Mouse (Mus musculus) layer of hippocampus, postnatal 36 days (tissue): Measurements from ENCODE around the gene Map2k1. TPM values are rescaled to one million over a fixed set of nuclear protein-coding genes. Genes with fewer than 3 reads are reported as not detected.
"Not testable (repeated sequence)": the region's sequence is repeated elsewhere in the genome, so short reads cannot be mapped to it uniquely, and the experiment has no call there.

Experiments
- DNase-seq, 2 experiments: peaks; one replicate each; pipeline ENCODE4 v3.0.0; 2022
- total RNA-seq, 2 experiments: library from RNA; stranded (reverse); gene quantifications; 2 replicates each; pipeline ENCODE4 v1.2.3; 2021

Gene Map2k1
- total RNA-seq, 2 experiments from 2014 or later = 315 to 336 TPM

DNA sequence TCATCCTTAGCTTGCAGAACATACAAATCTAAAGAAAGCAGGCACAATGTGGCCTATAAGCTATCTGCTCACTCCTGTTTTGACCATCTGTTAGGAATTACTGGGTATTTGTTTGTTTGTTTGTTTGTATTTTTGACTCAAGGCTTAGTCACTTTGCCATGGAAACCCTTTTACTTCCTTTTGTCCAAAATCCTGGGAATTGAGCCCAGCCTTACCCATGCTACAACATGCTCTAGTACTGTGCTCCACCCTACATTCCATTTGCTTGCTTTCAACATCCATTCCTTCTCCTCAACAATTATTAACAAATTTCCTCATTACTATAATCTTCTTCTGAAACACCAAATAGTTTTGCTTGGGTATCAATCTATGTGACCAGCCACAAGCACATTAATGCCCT is 50.6 kb downstream of the Map2k1 start:
- DNase-seq = no peak

DNA sequence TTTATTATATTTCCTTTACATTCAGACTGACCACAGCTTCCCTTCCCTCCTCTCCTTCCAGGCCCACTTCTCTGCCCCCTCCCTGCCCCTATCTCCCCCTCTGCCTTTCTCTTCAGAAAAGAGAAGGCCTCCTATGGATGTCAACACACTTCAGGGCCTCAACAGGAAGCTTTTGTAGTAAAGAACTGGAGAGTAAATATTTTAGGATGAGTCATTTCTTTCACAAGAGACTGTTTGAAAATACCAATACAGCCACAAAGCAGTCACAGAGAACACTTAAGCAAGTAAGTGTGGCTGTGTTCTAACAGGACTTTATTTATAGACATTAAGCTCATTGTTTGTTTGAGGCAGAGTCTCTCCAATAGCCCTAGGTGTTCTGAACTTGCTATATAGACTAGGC is 51.1 kb downstream of the Map2k1 start:
- no peak for DNase-seq

DNA sequence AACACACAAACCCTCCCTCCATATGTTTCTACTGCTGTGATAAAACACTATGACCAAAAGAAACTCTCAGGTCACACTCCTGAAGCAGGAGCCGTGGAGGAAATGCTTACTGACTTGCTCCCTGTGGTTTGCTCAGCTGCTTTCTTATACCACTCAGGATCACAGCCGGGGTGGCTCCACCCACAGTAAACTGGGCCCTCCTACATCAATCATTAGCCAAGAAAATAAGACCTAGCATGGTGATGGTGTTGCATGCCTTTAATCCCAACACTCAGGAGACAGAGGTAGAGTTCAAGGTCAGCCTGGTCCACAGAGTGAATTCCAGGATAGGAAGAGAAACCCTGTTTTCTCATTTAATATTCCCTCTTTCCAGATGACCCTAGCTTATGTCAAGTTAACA is 53.5 kb downstream of the Map2k1 start:
- DNase-seq = no peak

DNA sequence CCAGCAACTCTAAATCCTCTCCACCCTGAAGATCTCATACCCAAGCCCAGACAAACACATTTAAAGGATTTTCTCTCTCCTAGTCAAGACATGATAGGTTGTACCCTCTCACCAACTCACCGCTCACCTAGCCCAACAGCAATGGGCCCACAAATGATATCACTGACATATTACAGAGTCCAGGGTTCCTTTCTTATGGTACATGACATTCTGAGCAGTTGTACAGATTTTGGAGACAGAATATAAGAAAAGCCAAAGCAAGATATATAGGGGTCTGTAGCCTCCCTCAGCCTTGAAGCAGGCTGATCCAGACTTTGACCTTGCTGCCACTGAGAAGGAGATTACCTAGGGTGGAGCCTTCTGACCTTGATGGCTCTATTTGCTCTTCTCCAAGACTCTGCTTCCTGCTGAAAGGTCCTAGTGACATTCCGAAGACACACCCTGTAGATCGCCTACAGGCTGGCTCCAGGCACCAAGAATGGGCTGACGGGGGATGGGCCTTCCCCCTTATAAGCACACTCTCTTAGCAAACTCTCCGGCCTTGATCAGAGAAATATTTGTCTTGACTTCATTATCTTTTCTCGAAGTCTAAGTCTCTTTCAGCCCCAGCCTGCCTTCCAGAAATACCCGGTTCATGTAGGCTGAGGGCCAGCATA is 54.5 kb downstream of the Map2k1 start:
- DNase-seq = not testable (repeated sequence)

DNA sequence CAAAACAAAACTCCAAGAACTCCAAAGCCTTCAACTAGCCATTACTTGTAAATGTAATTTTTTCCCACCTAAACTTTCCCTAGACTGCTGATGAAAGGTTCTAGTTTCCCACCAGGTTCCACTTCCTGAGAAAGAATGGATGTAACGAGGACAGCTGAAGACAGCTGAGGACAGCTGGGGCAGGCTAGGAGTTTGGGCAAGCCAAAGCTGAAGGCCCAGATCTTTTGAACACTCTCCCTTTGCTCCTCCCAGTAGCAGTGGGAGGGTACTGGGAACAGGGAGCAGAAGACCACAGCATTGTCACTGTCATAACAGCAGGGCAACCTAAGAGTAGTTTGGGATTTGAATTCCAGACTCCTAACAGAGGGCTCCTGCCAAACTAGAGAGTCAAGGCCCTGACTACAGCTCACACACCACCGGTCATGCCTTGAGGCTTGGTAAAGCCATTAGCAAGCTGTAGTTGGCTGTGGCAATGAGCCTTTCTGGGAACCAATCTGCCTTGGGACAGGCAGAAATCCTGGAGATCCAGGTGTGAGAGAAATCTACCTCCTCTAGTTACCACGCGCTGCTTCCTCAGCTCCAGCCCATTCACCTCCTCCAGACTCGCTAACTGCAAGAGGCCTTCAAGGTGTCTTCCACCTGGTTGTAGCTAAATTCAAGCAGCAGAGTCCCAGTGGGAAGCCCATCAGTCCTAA is 55.2 kb downstream of the Map2k1 start:
- no peak for DNase-seq

DNA sequence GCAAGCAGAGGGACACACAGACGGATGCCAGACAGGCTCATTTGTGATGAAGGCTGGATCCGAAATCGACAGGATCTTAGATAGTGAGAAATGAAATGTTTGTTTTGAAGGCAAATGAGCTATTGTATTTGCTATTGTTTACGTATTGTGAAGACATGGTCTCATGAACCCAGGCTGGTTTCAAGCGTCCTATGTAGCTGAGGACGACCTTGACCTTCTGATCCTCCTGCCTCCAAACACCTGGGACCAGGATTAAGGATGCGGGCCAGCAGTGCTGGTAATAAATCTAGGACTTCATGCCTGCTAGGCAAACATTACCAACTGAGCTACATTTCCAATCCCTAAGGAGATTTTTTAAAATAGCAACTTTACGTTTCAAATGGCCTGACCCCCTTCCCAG is 55.9 kb downstream of the Map2k1 start:
- DNase-seq = no peak

DNA sequence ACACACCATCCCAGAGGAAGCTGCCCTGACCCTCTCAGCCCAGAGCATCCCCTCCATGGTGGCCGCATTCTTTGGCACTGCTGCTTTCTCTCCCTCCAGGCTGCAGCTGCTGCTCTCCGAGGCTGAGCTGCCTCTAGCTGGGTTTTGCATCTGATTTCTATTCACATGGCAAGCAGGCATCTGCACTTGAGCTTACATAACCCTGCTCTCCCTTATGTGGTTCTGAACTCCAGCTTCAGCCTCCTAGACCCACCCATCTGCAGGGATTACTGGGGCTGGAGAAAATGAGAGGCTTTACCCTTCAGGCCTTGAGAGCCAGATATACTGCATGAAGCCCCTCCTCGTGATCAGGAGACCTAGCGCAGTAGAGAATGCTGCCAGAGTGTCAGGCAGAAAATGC is 57.9 kb downstream of the Map2k1 start:
- peak; percentile 59 to 69 for DNase-seq

DNA sequence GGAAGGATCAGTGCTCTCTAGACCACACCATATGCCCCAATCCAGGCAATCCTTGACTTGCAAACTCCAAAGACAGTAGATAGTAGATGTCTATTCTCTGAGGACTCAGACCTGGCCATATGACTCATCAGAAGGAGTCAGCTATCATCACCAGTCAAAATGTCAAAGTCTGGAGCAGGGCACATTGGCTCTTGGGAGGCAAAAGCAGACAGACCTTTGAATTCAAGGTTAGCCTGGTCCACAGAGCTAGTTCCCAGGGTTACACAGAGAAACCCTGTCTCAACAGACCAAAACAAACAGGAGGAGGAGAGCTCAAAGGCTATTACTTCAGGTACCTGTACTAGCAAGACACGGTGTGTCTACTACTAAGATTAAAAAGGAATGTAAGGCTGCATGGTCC is 59.6 kb downstream of the Map2k1 start:
- no peak for DNase-seq

DNA sequence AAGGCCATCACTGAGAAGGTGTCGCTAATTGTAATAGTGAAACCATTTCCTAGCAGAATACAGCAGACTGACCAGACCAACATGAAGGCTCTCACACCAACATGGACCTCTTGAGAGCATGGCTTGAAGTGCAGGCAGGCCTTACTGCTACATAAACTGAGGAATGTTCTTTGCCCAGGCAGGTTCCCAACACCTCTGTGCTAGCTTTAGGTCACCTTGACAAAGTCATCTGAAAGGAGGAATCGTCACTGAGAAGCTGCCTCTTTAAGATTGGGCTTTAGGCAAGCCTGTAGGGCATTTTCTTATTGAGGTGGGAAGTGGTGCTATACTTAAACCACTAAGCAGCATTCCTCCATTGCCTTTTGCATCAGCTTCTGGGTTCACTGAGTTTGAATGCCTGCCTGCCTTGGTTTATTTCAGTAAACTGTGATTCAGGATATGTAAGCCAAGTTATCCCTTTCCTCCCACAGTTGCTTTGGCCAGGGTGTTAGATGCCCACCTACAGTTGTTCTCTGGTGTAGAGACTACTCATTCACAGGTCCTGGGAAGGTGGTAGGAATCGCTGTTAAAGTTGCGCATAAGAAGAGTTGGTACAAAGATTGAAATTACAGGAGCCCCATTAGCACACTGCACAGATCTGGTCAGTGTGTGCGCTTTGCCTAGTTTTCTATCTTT is 69.1 kb downstream of the Map2k1 start:
- DNase-seq = no peak

DNA sequence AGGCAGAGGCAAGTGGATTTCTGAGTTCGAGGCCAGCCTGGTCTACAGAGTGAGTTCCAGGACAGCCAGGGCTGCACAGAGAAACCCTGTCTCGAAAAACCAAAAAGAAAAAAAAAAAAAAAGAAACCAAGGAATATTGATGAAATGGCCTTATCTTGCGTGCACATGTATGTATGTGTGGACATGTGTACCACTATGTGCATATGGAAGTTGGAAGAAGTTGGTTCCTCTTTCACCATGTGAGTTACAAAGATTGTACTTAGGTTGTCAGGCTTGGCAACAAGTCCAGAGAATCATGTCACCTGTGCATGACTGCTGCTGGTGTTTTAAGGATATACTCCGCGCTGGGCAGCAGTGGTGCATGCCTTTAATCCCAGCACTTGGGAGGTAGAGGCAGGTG is 70.1 kb downstream of the Map2k1 start:
- DNase-seq = not testable (repeated sequence)

DNA sequence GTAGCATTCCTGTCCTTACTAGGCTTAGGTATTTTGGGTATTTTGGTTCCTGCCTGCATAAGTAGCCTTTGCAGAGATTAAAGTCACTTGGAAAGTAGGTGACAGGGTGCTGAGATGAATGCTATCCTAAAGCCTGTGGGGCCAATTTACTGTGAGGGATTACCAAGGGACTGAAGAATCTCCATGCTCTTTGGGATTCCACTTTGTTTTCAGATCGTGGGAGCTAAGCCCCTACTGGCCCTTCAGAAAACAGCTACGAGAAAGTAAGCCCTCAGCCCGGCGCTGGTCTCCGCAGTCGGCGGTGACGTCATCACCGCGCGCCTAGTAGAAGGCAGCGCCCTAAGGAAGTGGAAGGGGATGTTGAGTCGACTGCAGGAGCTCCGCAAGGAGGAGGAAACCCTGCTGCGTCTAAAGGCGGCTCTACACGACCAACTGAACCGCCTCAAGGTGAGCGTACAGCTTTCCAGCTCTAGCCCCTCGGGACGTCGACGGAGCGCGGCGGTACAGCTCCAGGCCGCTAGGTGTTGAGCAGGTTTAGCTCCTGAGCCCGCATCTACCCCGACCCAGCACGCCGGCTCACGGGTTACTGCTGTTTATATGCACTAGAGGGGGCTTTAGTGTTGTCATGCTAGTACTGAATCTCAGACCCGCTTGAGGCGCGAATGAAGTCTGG is 74.3 kb downstream of the Map2k1 start, which contains the start of gene Snapc5:
Gene Snapc5 (plus strand): TSS at position 301 of the 673 bp plus-strand sequence.
- DNase-seq = peak; percentile 88 to 89

DNA sequence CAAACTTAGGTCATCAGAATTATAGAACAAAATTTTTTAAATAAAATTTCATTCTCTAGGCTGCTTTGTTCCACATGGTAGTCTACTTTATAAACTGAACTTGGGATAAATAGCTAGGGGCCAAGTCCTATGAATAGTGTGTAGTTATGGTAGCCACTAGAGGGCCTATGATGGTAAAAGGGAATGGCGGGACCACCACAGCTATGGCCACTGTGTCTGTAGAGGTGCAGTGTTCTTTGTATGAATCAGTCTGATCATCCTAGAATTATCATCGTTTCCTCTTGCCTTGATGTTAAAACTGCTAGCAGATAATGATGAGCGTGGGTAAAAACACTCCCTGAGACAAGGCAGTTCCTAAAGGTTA is 74.8 kb downstream of the Map2k1 start:
- DNase-seq = no peak

DNA sequence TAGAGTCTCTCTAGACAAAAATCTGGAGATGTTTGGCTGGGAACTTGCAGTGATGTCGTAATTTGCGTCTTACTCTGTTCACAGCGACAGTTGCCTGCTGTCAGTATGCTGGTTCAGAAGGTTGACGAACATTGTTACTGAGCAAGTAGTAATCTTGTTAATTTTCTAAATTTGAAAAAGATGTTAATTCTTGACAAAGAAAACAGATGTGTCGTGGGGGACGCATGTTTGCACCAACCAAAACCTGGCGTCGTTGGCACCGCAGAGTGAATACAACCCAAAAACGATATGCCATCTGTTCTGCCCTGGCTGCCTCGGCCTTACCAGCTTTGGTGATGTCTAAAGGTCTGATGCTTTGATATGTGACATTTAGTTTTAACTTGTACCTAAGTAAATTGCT is 78.1 kb downstream of the Map2k1 start:
- DNase-seq = peak; percentile 29 to 44

DNA sequence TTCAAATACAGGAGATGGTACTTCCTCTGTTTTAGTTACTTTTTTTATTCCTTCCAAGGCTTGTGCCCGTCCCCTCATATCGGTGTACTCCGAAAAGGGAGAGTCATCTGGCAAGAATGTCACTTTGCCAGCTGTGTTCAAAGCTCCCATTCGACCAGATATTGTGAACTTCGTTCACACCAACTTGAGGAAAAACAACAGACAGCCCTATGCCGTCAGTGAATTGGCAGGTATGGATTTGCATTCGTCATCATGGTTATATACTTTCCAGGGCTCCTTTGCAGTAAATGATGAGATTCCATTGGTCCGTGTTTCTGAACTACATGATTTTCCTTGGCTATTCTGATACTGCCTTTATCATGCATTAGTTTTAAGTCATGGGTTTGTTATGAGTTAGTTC is 78.7 kb downstream of the Map2k1 start:
- DNase-seq = no peak

DNA sequence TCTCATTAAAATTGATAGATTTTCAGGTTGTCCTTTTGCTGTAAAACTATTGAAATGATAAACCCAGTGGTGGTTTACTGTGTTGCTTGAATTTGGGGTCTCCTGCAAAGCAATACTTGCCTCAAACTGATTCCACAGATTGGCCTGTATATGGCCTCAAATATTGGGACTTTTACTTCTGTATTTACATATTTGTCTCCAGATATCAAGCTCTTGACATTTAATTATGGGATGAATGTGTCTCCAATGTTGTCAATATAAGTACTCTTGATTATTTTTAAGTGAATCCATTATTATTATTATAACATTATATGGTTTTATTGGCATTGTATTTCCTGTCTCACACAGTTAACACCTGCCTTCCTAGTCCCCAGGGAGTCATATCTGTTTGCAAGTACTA is 79.1 kb downstream of the Map2k1 start:
- no peak for DNase-seq

DNA sequence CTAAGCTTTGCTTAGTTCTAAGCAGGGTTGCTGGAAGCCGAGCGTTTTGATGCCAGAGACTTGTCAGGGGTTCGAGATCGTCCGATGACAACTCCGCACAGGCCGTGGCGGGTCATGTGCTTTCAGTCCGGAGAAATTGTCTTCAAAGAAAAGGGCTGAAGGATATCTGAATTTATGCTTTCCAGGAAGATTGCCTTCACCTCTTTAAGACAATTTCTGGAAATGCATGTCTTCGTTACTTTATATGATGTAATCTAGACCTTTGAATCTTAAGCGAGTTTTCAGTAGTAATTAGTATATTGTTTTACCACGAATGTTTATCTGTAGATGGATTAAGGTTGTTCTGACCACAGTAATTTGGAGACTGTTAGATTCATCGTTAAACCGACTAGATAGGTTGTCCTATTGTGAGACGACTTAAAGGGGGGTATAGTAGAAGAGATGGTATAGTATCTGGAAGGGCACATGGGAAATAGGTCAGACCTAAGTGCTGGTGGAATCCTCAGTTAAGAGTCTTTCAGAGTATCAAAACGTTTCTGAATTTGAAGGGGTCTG is 79.7 kb downstream of the Map2k1 start:
- no peak for DNase-seq

DNA sequence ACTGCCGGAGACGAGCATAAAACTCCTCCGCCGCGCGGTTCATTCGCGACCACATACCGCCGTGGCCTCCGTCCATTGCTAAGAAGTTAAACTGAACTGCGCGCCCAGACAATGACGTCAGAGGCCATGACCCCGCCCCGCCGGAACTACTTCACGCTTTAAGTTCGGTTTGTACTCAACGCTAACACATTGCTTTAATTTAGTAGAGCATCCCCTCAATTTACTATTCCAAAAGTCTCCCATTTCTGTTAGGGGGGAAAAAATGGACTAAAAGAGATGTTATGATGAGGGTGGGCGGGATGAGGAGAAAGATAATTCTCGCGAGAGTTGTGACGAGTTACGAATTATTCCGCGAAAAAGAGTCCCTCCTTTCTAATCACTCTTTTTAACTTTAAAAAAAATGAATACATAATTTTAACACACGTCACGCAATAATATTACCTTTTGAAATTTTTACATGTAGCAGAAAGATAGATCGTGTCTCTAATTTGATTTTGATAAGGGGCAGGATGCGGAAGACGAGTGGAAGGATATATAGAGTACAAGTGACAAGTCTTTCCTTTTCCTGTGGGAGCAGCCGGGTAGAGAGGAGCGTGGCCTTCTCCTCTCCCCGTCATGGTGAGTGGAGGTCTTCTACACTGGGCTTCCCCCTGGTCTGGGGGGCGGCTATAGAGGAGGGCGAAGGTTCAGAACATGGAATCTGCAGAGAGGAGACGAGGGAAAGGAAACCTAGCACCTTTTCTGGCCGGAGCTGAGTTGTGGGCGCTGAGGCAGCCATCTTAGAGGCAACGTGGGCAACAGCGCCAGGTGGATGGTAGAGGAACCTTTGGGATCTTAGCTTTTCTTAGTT is 80.4 kb downstream of the Map2k1 start, which contains the start of the genes Zwilch and Rpl4:
Gene Zwilch (minus strand): TSS at position 289 of the 850 bp plus-strand sequence.
Gene Rpl4 (plus strand): TSS at position 560 of the 850 bp plus-strand sequence.
- peak; percentile 77 to 78 for DNase-seq

DNA sequence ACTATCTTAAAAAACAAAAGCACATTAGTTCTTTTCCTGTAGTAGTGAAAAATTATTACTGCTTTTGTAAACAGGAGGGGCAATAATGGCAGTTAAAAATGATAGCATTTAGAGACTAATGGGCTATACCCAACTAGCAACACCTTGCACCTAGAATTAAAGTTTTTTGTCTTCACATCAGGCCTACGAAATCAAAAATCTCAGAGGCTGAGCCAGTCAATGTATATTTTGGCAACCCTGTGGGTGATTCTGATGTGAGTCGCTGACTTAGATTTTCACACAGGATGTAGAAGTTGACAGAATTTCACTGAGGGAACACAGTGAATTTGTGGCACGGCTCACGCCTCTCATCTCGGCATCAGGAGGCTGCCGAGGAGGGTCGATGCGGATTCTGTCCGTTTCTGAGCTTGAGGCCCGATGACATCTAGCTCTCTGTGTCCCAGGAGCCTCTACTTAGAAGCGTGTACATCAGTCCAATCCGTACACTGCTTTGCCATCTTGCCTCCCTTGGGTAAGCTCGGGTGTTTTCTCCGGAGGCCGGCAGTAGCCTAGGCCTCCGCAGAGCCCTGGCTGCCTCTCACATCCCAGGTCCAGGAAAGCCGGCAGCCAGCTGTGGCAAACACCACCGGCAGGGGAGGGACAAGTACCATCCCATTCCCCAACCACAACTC is 81.2 kb downstream of the Map2k1 start:
- no peak for DNase-seq

DNA sequence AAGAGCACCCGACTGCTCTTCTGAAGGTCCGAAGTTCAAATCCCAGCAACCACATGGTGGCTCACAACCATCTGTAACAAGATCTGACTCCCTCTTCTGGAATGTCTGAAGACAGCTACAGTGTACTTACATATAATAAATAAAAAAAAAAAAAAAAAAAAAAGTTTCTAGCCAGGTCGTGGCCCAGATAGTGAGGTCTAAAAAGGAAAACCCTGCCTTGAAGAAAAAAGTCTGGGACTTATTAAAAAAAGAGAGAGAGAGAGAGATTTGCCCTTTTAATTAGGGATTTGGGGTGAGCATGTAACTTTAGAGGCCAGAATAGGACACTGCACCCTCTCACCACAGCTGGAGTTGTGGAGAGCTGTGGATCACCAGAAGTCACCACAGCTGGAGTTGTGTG is 83.5 kb downstream of the Map2k1 start:
- not testable (repeated sequence) for DNase-seq

DNA sequence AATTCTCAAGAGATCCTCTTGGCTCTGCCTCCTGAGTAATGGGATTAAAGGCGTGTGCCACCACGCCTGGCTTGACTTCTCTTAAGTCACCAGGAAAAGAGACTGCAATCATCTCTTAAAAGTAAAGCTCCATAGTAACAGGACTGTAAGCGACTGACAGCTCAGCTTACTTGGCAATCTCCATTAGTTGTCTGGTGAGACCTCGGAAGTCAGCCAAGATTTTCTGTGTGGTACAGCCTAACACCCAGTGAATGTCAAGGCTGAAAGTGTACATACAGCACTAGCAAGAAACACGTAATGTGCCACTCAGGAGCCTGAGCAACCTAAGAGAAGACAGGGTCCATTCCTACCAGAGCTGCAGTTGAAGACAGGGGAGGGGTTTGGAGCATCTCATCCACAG is 93.0 kb downstream of the Map2k1 start:
- no peak for DNase-seq

DNA sequence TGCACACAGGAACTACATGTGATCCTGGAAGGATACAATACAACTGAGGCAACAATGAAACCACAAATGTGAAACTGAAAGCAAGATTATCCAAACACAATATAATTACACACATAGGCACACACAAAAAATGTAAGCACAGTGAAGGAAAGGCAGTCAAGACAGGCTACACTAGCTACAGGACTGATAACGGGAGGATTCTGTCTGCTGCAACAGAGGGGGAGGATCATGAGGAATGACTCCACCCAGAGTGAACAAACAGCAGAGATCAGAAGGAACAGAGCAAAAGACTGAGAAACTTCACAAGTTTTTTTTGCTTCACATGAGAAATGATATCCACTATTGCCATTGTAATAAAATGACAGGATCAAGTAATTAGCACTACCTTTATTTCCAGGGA is 96.8 kb downstream of the Map2k1 start:
- no peak for DNase-seq
